Mouse (Mus musculus) heart, embryonic 12.5 days (tissue): ENCODE results near the gene F13a1. TPM values are rescaled to one million over a fixed set of nuclear protein-coding genes. Genes with fewer than 3 reads are reported as not detected.

Experiments used
- ATAC-seq: fragments of 200-750 bp; cut with Nextera tagmentation; 2 replicates; pipeline ENCODE4 v1.8.0; 2017; ENCODE audit warnings: moderate TSS enrichment, moderate library complexity; ENCODE audit not compliant: insufficient number of reproducible peaks, low FRiP score
- H3K27ac ChIP-seq: fragments of 300-500 bp; sonication (generic); 2 replicates; pipeline ENCODE4 v1.5.1; 2016; ENCODE audit warnings: mild to moderate bottlenecking, moderate library complexity; ENCODE audit not compliant: poor library complexity, severe bottlenecking
- H3K27me3 ChIP-seq: fragments of 300-500 bp; sonication (generic); replicated peaks from 2 replicates; pipeline ENCODE4 v1.6.1; 2016; ENCODE audit warnings: mild to moderate bottlenecking, moderate library complexity
- H3K36me3 ChIP-seq: fragments of 300-500 bp; sonication (generic); 2 replicates; pipeline ENCODE4 v1.6.1; 2016; ENCODE audit warnings: mild to moderate bottlenecking, moderate library complexity
- H3K4me1 ChIP-seq: fragments of 300-500 bp; sonication (generic); replicated peaks from 2 replicates; pipeline ENCODE4 v1.6.1; 2016; ENCODE audit warnings: mild to moderate bottlenecking
- H3K4me2 ChIP-seq: fragments of 300-500 bp; sonication (generic); 2 replicates; pipeline ENCODE4 v1.6.1; 2016; ENCODE audit warnings: mild to moderate bottlenecking, moderate library complexity
- H3K4me3 ChIP-seq: fragments of 300-500 bp; sonication (generic); 2 replicates; pipeline ENCODE4 v1.5.1; 2016; ENCODE audit warnings: mild to moderate bottlenecking
- H3K9ac ChIP-seq: fragments of 300-500 bp; sonication (generic); 2 replicates; pipeline ENCODE4 v1.6.1; 2016; ENCODE audit warnings: mild to moderate bottlenecking, moderate library complexity
- H3K9me3 ChIP-seq: fragments of 300-500 bp; sonication (generic); replicated peaks from 2 replicates; pipeline ENCODE4 v1.6.1; 2016; ENCODE audit warnings: mild to moderate bottlenecking, moderate library complexity
- WGBS: fragments of 180-500 bp; shearing (Covaris S2); methylation state at CpG from one replicate; pipeline ENCODE4 v1.1.7; 2016; 5-methylcytosine and 5-hydroxymethylcytosine counted together
- polyA plus RNA-seq: library from polyadenylated mRNA; unstranded; fragments of >200 nt; fragmentation: Nextera tagmentation; extraction: Ambion mirVana; gene quantifications from 2 replicates; pipeline ENCODE4 v1.2.1, GENCODE M21; 2016

The F13a1 gene
- polyA plus RNA-seq, 1 experiment from 2014 or later, result 4.8 TPM

DNA sequence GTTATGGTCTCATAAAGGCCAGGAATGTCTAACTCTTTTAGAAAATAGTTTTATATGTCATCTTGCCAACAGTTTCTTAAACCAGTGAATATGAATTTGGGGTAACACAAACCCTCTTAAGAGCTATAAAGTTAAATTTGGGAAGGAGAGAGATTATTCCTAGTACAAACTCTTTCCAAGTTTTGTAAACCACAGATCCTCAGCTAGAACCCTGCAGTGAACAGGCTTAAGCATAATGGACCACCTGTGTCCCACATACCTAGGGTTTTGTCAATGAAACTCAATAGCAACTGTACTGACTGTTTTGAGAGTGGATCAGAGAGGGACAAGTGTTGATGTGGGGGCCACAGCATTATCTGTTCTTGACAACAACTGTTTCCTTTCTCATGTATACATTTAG is 96.4 kb downstream of the F13a1 start:
- Histone ChIP-seq H3K36me3 (no peaks in the 10 kb centered on the region), H3K9me3 (no peaks in the 10 kb centered on the region), H3K27me3 (no peaks in the 10 kb centered on the region), H3K4me3 (no peak overlapping the region), H3K4me1 (no peaks in the 10 kb centered on the region), H3K4me2 (no peak overlapping the region), H3K27ac (no peak overlapping the region), H3K9ac (no peak overlapping the region)
- ATAC-seq, result no peak

GRCm38 (mm10) chr13:36941891-36942290 is 108.2 kb downstream of the F13a1 start:
- H3K9ac ChIP-seq, result no peak overlapping the region
- no peaks in the 10 kb centered on the region for H3K4me1 ChIP-seq
- no peak overlapping the region for H3K4me3 ChIP-seq
- H3K27ac ChIP-seq, result no peak overlapping the region
- WGBS, result 93% methylated on average over 3 of the region's 3 CpGs
- H3K36me3 ChIP-seq, result no peaks in the 10 kb centered on the region
- H3K27me3 ChIP-seq, result no peaks in the 10 kb centered on the region
- no peak for ATAC-seq
- H3K4me2 ChIP-seq, result no peak overlapping the region
- H3K9me3 ChIP-seq, result no peaks in the 10 kb centered on the region

GRCm38 (mm10) chr13:36932066-36932465 is 118.0 kb downstream of the F13a1 start:
- Histone ChIP-seq H3K4me1 (peaks cover 4% of the 10 kb centered on the region; the same call in 1 of the 2 replicates), H3K27ac (no peak overlapping the region), H3K36me3 (no peaks in the 10 kb centered on the region), H3K9ac (no peak overlapping the region), H3K4me3 (no peak overlapping the region), H3K27me3 (no peaks in the 10 kb centered on the region), H3K9me3 (no peaks in the 10 kb centered on the region), H3K4me2 (no peak overlapping the region)
- ATAC-seq, result no peak
- 89% methylated on average over 9 of the region's 9 CpGs for WGBS

DNA sequence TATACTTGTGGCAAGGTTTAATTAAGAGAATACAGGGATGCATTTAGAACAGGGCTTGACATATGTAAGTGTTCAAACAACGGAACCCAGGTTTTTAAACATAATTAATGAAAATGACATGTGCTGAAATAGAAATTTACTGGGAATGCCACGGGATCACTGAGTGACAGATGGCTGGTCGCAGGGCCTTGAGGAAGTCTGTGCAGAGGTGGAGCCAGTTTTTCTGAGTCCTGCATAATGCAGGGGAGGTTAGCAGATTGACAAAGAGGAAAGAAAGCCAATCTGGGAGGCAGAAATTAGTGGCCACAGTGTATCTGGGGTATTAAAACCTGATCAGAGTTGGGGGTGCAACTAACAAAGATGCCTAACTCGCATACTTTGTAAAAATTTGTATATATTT is 130.3 kb downstream of the F13a1 start:
- Histone ChIP-seq H3K36me3 (no peaks in the 10 kb centered on the region), H3K27ac (no peak overlapping the region), H3K9me3 (no peaks in the 10 kb centered on the region), H3K27me3 (no peaks in the 10 kb centered on the region), H3K4me3 (no peak overlapping the region), H3K9ac (no peak overlapping the region), H3K4me1 (no peaks in the 10 kb centered on the region), H3K4me2 (no peak overlapping the region)
- ATAC-seq, result no peak
- WGBS, result 74% methylated on average over 4 of the region's 4 CpGs

DNA sequence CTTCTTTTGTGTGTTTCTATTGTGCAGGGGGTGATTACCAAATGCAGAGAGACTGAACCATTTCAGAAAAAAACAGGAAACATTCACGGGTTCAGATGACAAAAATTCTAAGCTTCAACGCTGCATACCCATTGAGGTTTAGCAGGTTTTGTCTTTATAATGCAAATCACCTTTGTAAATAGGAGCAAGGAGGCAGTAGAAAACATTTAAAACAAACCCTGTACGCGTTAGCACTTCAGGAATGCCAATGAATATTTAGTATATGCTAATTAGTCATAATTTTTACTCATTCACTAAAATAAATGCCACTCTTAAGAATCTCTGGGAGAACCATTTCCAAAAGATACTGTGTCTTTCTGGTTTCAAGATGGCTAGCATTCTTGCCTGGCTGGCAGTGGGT is 146.2 kb downstream of the F13a1 start:
- Histone ChIP-seq H3K27me3 (no peaks in the 10 kb centered on the region), H3K4me3 (no peak overlapping the region), H3K4me2 (no peak overlapping the region), H3K36me3 (no peaks in the 10 kb centered on the region), H3K27ac (no peak overlapping the region), H3K9ac (no peak overlapping the region), H3K9me3 (no peaks in the 10 kb centered on the region), H3K4me1 (peaks cover 16% of the 10 kb centered on the region)
- ATAC-seq, result no peak
- WGBS, result 51% methylated on average over 4 of the region's 4 CpGs

GRCm38 (mm10) chr13:36903447-36903846 is 146.6 kb downstream of the F13a1 start:
- Histone ChIP-seq H3K4me3 (no peak overlapping the region), H3K36me3 (no peaks in the 10 kb centered on the region), H3K4me2 (no peak overlapping the region), H3K9me3 (no peaks in the 10 kb centered on the region), H3K27me3 (no peaks in the 10 kb centered on the region), H3K4me1 (peaks cover 16% of the 10 kb centered on the region), H3K27ac (no peak overlapping the region), H3K9ac (no peak overlapping the region)
- ATAC-seq, result no peak
- WGBS, result 44% methylated on average over 1 of the region's 1 CpGs

- WGBS, result 69% methylated on average over 3 of the region's 3 CpGs
- Histone ChIP-seq H3K4me2 (no peak overlapping the region), H3K4me1 (peaks cover 16% of the 10 kb centered on the region), H3K27ac (no peak overlapping the region), H3K27me3 (no peaks in the 10 kb centered on the region), H3K36me3 (no peaks in the 10 kb centered on the region), H3K9me3 (no peaks in the 10 kb centered on the region), H3K9ac (no peak overlapping the region), H3K4me3 (no peak overlapping the region)
- no peak for ATAC-seq
These were observed 148.4 kb downstream of the F13a1 start for GRCm38 (mm10) chr13:36901603-36902002.

DNA sequence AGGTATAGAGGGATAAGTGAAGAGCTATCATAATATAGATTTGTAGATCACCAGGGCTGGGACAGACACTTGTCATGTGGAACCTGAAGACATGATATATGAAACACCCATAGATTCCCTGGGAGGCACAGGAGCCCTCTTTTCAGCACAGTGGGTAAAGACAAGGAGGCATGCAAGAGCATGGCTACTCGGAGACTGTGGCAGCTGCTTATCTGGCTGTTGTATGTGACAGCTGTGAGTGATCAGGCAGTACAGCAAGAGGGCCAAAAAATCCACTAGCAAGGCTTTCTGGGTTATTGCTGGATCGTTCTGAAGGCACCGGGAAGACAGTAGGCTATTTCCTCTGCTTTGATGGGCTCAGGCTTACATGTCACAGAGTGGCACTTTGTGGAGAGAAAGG is 149.0 kb downstream of the F13a1 start:
- Histone ChIP-seq H3K27me3 (no peaks in the 10 kb centered on the region), H3K9me3 (no peaks in the 10 kb centered on the region), H3K4me2 (no peak overlapping the region), H3K27ac (no peak overlapping the region), H3K4me1 (peaks cover 16% of the 10 kb centered on the region), H3K36me3 (no peaks in the 10 kb centered on the region), H3K9ac (no peak overlapping the region), H3K4me3 (no peak overlapping the region)
- WGBS, result 32% methylated on average over 3 of the region's 3 CpGs
- no peak for ATAC-seq

GRCm38 (mm10) chr13:36896061-36896460 is 154.0 kb downstream of the F13a1 start:
- Histone ChIP-seq H3K27me3 (no peaks in the 10 kb centered on the region), H3K4me2 (no peak overlapping the region), H3K4me1 (peaks cover 14% of the 10 kb centered on the region), H3K4me3 (no peak overlapping the region), H3K36me3 (no peaks in the 10 kb centered on the region), H3K27ac (no peak overlapping the region), H3K9ac (no peak overlapping the region), H3K9me3 (no peaks in the 10 kb centered on the region)
- ATAC-seq, result no peak
- WGBS, result 43% methylated on average over 3 of the region's 3 CpGs

DNA sequence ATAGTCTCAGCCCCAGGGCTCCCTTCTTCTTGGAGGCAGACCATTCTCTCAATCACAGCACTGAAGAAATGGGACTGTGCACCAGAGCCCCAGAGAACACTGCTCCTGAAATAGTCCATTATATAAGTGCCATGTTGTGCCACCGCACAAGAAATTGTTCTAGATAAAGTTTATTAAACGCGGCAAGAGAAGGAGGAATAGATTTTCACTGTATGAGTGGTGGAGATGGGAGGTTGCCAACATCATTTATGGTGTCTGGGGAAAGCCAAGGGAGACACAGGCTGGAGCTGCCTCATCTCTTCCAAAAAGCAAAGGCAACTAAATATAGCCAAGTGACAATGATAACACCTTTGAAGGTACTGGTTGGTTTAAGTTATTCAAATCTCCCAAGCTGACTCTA is 156.3 kb downstream of the F13a1 start:
- no peak overlapping the region for H3K4me2 ChIP-seq
- no peaks in the 10 kb centered on the region for H3K9me3 ChIP-seq
- H3K4me1 ChIP-seq, result no peaks in the 10 kb centered on the region
- H3K27me3 ChIP-seq, result no peaks in the 10 kb centered on the region
- H3K36me3 ChIP-seq, result no peaks in the 10 kb centered on the region
- no peak overlapping the region for H3K9ac ChIP-seq
- 83% methylated on average over 3 of the region's 3 CpGs for WGBS
- ATAC-seq, result no peak
- H3K27ac ChIP-seq, result no peak overlapping the region
- no peak overlapping the region for H3K4me3 ChIP-seq

DNA sequence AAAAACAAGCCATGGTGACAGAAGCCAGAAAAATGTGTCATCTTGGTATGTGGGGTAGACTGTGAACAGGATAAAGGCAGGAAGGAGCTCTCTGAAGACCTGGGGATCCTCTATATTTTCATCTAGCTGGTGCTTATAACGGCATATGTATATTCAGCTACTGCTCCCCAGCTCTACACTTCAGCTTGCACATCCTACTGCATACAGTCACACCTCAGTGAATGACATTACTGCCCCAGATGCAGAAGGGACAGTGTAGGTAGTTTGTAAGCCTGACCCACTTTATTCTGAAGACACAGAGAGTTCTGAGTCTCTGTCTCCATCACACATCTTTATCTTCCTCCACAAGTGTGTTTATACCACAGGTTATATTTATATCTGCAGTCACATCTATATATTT is 157.8 kb downstream of the F13a1 start:
- Histone ChIP-seq H3K9ac (no peak overlapping the region), H3K27me3 (no peaks in the 10 kb centered on the region), H3K4me1 (no peaks in the 10 kb centered on the region), H3K4me3 (no peak overlapping the region), H3K36me3 (no peaks in the 10 kb centered on the region), H3K4me2 (no peak overlapping the region), H3K27ac (no peak overlapping the region), H3K9me3 (no peaks in the 10 kb centered on the region)
- ATAC-seq, result no peak
- 64% methylated on average over 1 of the region's 1 CpGs for WGBS

GRCm38 (mm10) chr13:36885973-36886372 is 164.1 kb downstream of the F13a1 start:
- Histone ChIP-seq H3K36me3 (no peaks in the 10 kb centered on the region), H3K9me3 (no peaks in the 10 kb centered on the region), H3K4me2 (no peak overlapping the region), H3K4me3 (no peak overlapping the region), H3K4me1 (no peaks in the 10 kb centered on the region), H3K9ac (no peak overlapping the region), H3K27ac (no peak overlapping the region), H3K27me3 (no peaks in the 10 kb centered on the region)
- WGBS, result 66% methylated on average over 7 of the region's 7 CpGs
- ATAC-seq, result no peak
